Mouse (Mus musculus): ENCODE data around the gene Gm16253.

- TF ChIP-seq POLR2A (IDR thresholded peaks at IDR 0.05; ENCODE audit: borderline replicate concordance, low read depth, low read length) (no peak), CTCF (IDR thresholded peaks at IDR 0.05; ENCODE audit: low read depth, low read length) (no peak)
Measured at GRCm38 (mm10) chr3:96576690-96577541, at the start of gene Gm16253.

Measured in bone marrow macrophage, adult 2 months (primary cell).